Mouse (Mus musculus) MEL (cell line): ENCODE results near the gene Hey2. TPM values are rescaled to one million over a fixed set of nuclear protein-coding genes. Genes with fewer than 3 reads are reported as not detected.

Source experiments
- DNase-seq: peaks from one replicate; pipeline ENCODE4 v3.0.0; 2011; ENCODE audit warnings: low read depth, low spot score
- H3K27ac ChIP-seq: 2 replicates; pipeline ENCODE4 v1.5.1; 2012; ENCODE audit warnings: low read depth, mild to moderate bottlenecking, control low read depth, low read length, moderate library complexity; ENCODE audit not compliant: control insufficient read depth
- H3K27me3 ChIP-seq, 2 experiments: fragments of 150-350 bp in 1 of 2; sonication (generic) in 1 of 2; 2 replicates each; pipeline ENCODE4 v1.6.1; 2012; ENCODE audit warnings: low read length in 2 of 2, mild to moderate bottlenecking in 2 of 2, improper control_type of control experiment in 1 of 2, moderate library complexity in 1 of 2; ENCODE audit not compliant: insufficient read depth in 2 of 2, control insufficient read depth in 1 of 2
- H3K36me3 ChIP-seq, 2 experiments: 2 replicates each; pipeline ENCODE4 v1.6.1; 2012 to 2014; ENCODE audit warnings: low read length in 2 of 2, improper control_type of control experiment in 1 of 2, inconsistent platforms in 1 of 2, mild to moderate bottlenecking in 1 of 2; ENCODE audit not compliant: insufficient read depth in 2 of 2, control insufficient read depth in 1 of 2
- H3K4me1 ChIP-seq, 2 experiments: fragments of 150-350 bp in 1 of 2; sonication (generic) in 1 of 2; 2 replicates each; pipeline ENCODE4 v1.6.1; 2012; ENCODE audit warnings: low read length in 2 of 2, improper control_type of control experiment in 1 of 2, mild to moderate bottlenecking in 1 of 2; ENCODE audit not compliant: insufficient read depth in 2 of 2, control insufficient read depth in 1 of 2
- H3K4me3 ChIP-seq, 2 experiments: fragments of 150-350 bp in 1 of 2; sonication (generic) in 1 of 2; 2 replicates each; pipeline ENCODE4 v1.5.1; 2012; ENCODE audit warnings: low read depth in 2 of 2, low read length in 2 of 2, mild to moderate bottlenecking in 2 of 2, moderate library complexity in 2 of 2, control low read depth in 1 of 2, improper control_type of control experiment in 1 of 2; ENCODE audit not compliant: control insufficient read depth in 1 of 2, insufficient read depth in 1 of 2
- H3K79me2 ChIP-seq: 2 replicates; pipeline ENCODE4 v1.6.1; 2012; ENCODE audit warnings: mild to moderate bottlenecking, low read length, moderate library complexity; ENCODE audit not compliant: control insufficient read depth, poor library complexity, insufficient read depth
- H3K9ac ChIP-seq: 2 replicates; pipeline ENCODE4 v1.6.1; 2012; ENCODE audit warnings: low read depth, mild to moderate bottlenecking, control low read depth, low read length, moderate library complexity; ENCODE audit not compliant: control insufficient read depth, poor library complexity, severe bottlenecking
- H3K9me3 ChIP-seq: fragments of 150-350 bp; sonication (generic); replicated peaks from 2 replicates; pipeline ENCODE4 v1.6.1; 2012; ENCODE audit warnings: mild to moderate bottlenecking, low read length, improper control_type of control experiment, moderate library complexity; ENCODE audit not compliant: insufficient read depth
- E2F4 ChIP-seq: IDR thresholded peaks from 2 replicates; pipeline ENCODE4 v1.6.1; 2011; ENCODE audit warnings: low read depth, low read length, improper control_type of control experiment, borderline replicate concordance
- EP300 ChIP-seq, 2 experiments: IDR thresholded peaks; 2 replicates each; pipeline ENCODE4 v1.6.1; 2011; ENCODE audit warnings: improper control_type of control experiment in 2 of 2, low read length in 2 of 2, low read depth in 1 of 2, mild to moderate bottlenecking in 1 of 2
- ETS1 ChIP-seq: IDR thresholded peaks from 2 replicates; pipeline ENCODE4 v1.6.1; 2012; ENCODE audit warnings: low read depth, mild to moderate bottlenecking, inconsistent platforms, low read length, improper control_type of control experiment, moderate library complexity
- GATA1 ChIP-seq: IDR thresholded peaks from 2 replicates; pipeline ENCODE4 v1.6.1; 2011; ENCODE audit warnings: low read depth, low read length, improper control_type of control experiment
- MAX ChIP-seq: IDR thresholded peaks from 2 replicates; pipeline ENCODE4 v1.6.1; 2011; ENCODE audit warnings: low read length, improper control_type of control experiment
- MAZ ChIP-seq: IDR thresholded peaks from 2 replicates; pipeline ENCODE4 v1.6.1; 2012; ENCODE audit warnings: low read depth, mild to moderate bottlenecking, inconsistent platforms, low read length, improper control_type of control experiment
- NRF1 ChIP-seq: IDR thresholded peaks from 2 replicates; pipeline ENCODE4 v1.6.1; 2014; ENCODE audit warnings: low read depth, mild to moderate bottlenecking, inconsistent platforms, low read length, improper control_type of control experiment, moderate library complexity; ENCODE audit not compliant: poor library complexity, insufficient read depth, severe bottlenecking
- POLR2AphosphoS2 ChIP-seq: IDR thresholded peaks from 2 replicates; pipeline ENCODE4 v1.6.1; 2011; ENCODE audit warnings: low read length, improper control_type of control experiment
- TAL1 ChIP-seq: IDR thresholded peaks from 2 replicates; pipeline ENCODE4 v1.6.1; 2012; ENCODE audit warnings: mild to moderate bottlenecking, inconsistent platforms, low read length, moderate library complexity, mixed read lengths
- TBP ChIP-seq: IDR thresholded peaks from 2 replicates; pipeline ENCODE4 v1.8.0; 2011; ENCODE audit warnings: low read depth, low read length, improper control_type of control experiment
- TCF12 ChIP-seq: IDR thresholded peaks from 2 replicates; pipeline ENCODE4 v1.6.1; 2014; ENCODE audit warnings: low read depth, mild to moderate bottlenecking, inconsistent platforms, low read length, improper control_type of control experiment, moderate library complexity
- UBTF ChIP-seq: IDR thresholded peaks from 2 replicates; pipeline ENCODE4 v1.6.1; 2012; ENCODE audit warnings: low read depth, mild to moderate bottlenecking, inconsistent platforms, low read length, improper control_type of control experiment, moderate library complexity, borderline replicate concordance; ENCODE audit not compliant: insufficient read depth
- USF1 ChIP-seq: IDR thresholded peaks from 2 replicates; pipeline ENCODE4 v1.6.1; 2014; ENCODE audit warnings: low read depth, mild to moderate bottlenecking, inconsistent platforms, low read length, improper control_type of control experiment, moderate library complexity
- USF2 ChIP-seq, 2 experiments: IDR thresholded peaks; 2 replicates each; pipeline ENCODE4 v1.6.1; 2011 to 2012; ENCODE audit warnings: improper control_type of control experiment in 2 of 2, low read length in 2 of 2, borderline replicate concordance in 1 of 2, inconsistent platforms in 1 of 2, low read depth in 1 of 2, mild to moderate bottlenecking in 1 of 2; ENCODE audit not compliant: insufficient read depth in 1 of 2
- ZC3H11A ChIP-seq: IDR thresholded peaks from 2 replicates; pipeline ENCODE4 v1.6.1; 2012; ENCODE audit warnings: low read depth, mild to moderate bottlenecking, inconsistent platforms, low read length, improper control_type of control experiment
- ZMIZ1 ChIP-seq: IDR thresholded peaks from 2 replicates; pipeline ENCODE4 v1.6.1; 2012; ENCODE audit warnings: low read depth, mild to moderate bottlenecking, inconsistent platforms, low read length, improper control_type of control experiment, moderate library complexity
- ZNF384 ChIP-seq: IDR thresholded peaks from 2 replicates; pipeline ENCODE4 v1.6.1; 2012; ENCODE audit warnings: low read depth, mild to moderate bottlenecking, inconsistent platforms, low read length, improper control_type of control experiment
- polyA plus RNA-seq, 2 experiments: library from polyadenylated mRNA; stranded (reverse) in 1 of 2; unstranded in 1 of 2; fragments of >175 nt in 1 of 2; fragments of >200 nt in 1 of 2; gene quantifications; 2 replicates each; pipeline versions ENCODE4 v1.2.1 to v1.2.4; 2012; ENCODE audit warnings: low replicate concordance in 2 of 2, low read depth in 1 of 2; ENCODE audit not compliant: insufficient read length in 2 of 2, insufficient read depth in 1 of 2, missing spikeins in 1 of 2
- total RNA-seq: library from RNA; depleted of rRNA; stranded (reverse); fragments of 300-350 nt; gene quantifications from 2 replicates; pipeline ENCODE4 v1.2.3, GENCODE M21; 2012; rRNA removed

Hey2 gene
- total and polyA plus RNA-seq, 3 experiments = 0.08 TPM; not detected in 2

GRCm38 (mm10) chr10:30787684-30788339, 54.8 kb downstream of the Hey2 start (continued):
- no peak for TF ChIP-seq POLR2AphosphoS2
- TF ChIP-seq TBP = no peak
- no peak for TF ChIP-seq NRF1
- no peak for TF ChIP-seq UBTF
- TF ChIP-seq MAX = no peak; the same call in 1 of the 2 replicates
- TF ChIP-seq MAZ = 0 out of 2 replicates have a peak, but pooled peaks have one; percentile 32
- peak; percentile 30; the same call in 1 of the 2 replicates for TF ChIP-seq TCF12
- no peak for TF ChIP-seq E2F4
- TF ChIP-seq ETS1 = peak; percentile 49; the same call in 1 of the 2 replicates
- no peak for TF ChIP-seq USF1

GRCm38 (mm10) chr10:30786103-30786754, 56.4 kb downstream of the Hey2 start:
- Histone ChIP-seq H3K27me3 (no peaks in the 10 kb centered on the region), H3K9ac (no peak overlapping the region), H3K9me3 (no peaks in the 10 kb centered on the region), H3K79me2 (no peaks in the 10 kb centered on the region), H3K36me3 (peaks cover 0 to 14% of the 10 kb centered on the region in 2 experiments; a peak in 2 of 4 replicates), H3K27ac (no peak overlapping the region), H3K4me1 (peaks cover 6 to 15% of the 10 kb centered on the region in 2 experiments; a peak in 2 of 4 replicates), H3K4me3 (no peak overlapping the region)
- TF ChIP-seq ZMIZ1 = no peak
- no peak for TF ChIP-seq EP300 (IDR thresholded peaks at IDR 0.05; ENCODE audit: low read depth in 1 of 2, low read length in 2 of 2)
- TF ChIP-seq GATA1 = no peak
- no peak for TF ChIP-seq USF2 (IDR thresholded peaks at IDR 0.05; ENCODE audit: borderline replicate concordance in 1 of 2, insufficient read depth in 1 of 2, low read depth in 1 of 2, low read length in 2 of 2)
- TF ChIP-seq ZNF384 = no peak
- no peak for TF ChIP-seq TAL1
- no peak for TF ChIP-seq ZC3H11A
- DNase-seq = no peak

Other genes starting within 250 kb of the Hey2 start
- gene Trmt11, start 242.1 kb downstream of the Hey2 start, total RNA-seq = 22.6 and 23.4 TPM in 2 replicates
- gene Trmt11, start 242.1 kb downstream of the Hey2 start, polyA plus RNA-seq = 10 to 100 TPM in 1 of 2 experiments, not detected in 1; 15.8 TPM
- 6.8 and 7.7 TPM in 2 replicates for gene Hint3, start 213.2 kb downstream of the Hey2 start, total RNA-seq
- 1 to 10 TPM in 1 of 2 experiments, not detected in 1; 6.4 TPM for gene Hint3, start 213.2 kb downstream of the Hey2 start, polyA plus RNA-seq
- gene Ncoa7, start 39.5 kb downstream of the Hey2 start, total RNA-seq = 1.7 and 1.8 TPM in 2 replicates
- gene Ncoa7, start 39.5 kb downstream of the Hey2 start, polyA plus RNA-seq = 10 to 100 TPM in 1 of 2 experiments, 1 to 10 TPM in 1; 4.2 to 64.9 TPM